Mouse (Mus musculus): ENCODE measurements around the gene Cers6. TPM values are rescaled to one million over a fixed set of nuclear protein-coding genes. Genes with fewer than 3 reads are reported as not detected.

Cers6 gene
- polyA plus RNA-seq, 1 experiment: 0.04 TPM

DNA sequence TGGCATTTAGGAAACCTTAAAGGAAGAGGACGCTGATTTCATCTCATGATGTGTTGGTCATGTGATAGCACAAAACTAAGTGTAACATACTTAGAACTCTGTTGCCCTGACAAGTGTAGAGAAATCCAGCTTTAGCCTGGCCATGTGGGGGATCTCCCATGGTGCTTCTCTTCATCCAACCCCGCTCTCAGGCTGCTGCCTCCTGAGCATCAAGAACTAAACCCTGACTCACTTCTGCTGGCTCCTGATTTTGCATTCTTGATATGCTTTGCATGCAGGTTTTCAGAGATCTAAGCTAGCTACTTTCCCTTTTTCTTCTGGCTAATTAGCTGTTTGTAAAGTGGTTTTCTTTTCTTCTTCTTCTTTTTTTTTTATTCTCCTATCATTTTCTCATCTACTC lies 163.6 kb downstream of the Cers6 start:
- no peaks in the 10 kb centered on the region for H3K36me3 ChIP-seq (ENCODE audit: control insufficient read depth)
- H3K4me3 ChIP-seq (replicated peaks): no peak overlapping the region
- no peaks in the 10 kb centered on the region for H3K4me1 ChIP-seq (ENCODE audit: control insufficient read depth)
- no peaks in the 10 kb centered on the region for H3K27me3 ChIP-seq (ENCODE audit: control insufficient read depth)
- no peaks in the 10 kb centered on the region for H3K9me3 ChIP-seq (ENCODE audit: control insufficient read depth, low read length)
- TF ChIP-seq GATA1 (IDR thresholded peaks at IDR 0.05; ENCODE audit: low read length) (no peak), TAL1 (IDR thresholded peaks at IDR 0.05; ENCODE audit: low read length) (no peak)

DNA sequence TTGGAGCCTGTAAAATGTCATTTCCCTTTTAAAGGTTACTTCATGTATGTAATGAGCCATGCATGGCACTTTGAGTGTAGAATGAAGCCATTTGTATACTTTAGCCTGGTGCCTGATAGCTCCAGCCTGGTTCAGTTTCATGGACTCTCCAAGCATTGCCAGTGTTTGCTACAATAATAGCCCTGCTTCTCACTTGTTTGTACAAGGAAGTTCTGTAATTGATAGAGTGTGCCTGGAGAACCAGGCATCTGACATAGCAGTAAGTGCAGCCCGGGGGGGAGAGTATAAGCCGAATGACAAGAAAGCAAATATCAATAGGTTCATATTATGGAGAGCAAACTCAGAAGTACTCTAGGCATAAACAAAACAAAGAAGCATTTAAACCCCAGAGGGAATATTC lies 171.3 kb downstream of the Cers6 start:
- no peaks in the 10 kb centered on the region for H3K27me3 ChIP-seq (ENCODE audit: control insufficient read depth)
- TF ChIP-seq GATA1 (IDR thresholded peaks at IDR 0.05; ENCODE audit: low read length): no peak
- TF ChIP-seq TAL1 (IDR thresholded peaks at IDR 0.05; ENCODE audit: low read length): no peak
- H3K36me3 ChIP-seq (ENCODE audit: control insufficient read depth): no peaks in the 10 kb centered on the region
- H3K4me3 ChIP-seq (replicated peaks): no peak overlapping the region
- no peaks in the 10 kb centered on the region for H3K9me3 ChIP-seq (ENCODE audit: control insufficient read depth, low read length)
- H3K4me1 ChIP-seq (ENCODE audit: control insufficient read depth): no peaks in the 10 kb centered on the region

DNA sequence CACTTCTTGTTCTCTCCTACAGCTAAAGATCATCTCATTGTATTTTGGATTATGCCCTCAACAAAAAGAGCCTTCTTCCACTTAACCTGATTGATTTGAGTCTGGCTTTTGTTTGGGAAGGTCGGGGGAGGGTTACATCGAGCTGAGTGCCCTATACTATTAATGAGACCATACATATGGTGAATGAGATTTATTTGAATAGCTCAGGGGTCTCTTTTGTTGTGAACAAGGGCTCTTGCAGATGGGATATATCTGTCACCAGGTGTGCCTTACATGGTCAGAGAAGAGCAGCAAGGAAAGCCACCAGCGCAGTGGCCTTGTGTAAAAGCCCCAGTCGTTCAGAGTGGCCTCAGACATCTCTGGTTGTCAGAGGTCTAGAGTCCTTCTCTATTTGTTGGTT lies 174.2 kb downstream of the Cers6 start:
- no peak overlapping the region for H3K4me3 ChIP-seq (replicated peaks)
- no peaks in the 10 kb centered on the region for H3K9me3 ChIP-seq (ENCODE audit: control insufficient read depth, low read length)
- H3K27me3 ChIP-seq (ENCODE audit: control insufficient read depth): no peaks in the 10 kb centered on the region
- TF ChIP-seq TAL1 (IDR thresholded peaks at IDR 0.05; ENCODE audit: low read length) (no peak), GATA1 (IDR thresholded peaks at IDR 0.05; ENCODE audit: low read length) (no peak)
- H3K4me1 ChIP-seq (ENCODE audit: control insufficient read depth): no peaks in the 10 kb centered on the region; the same call in 1 of the 2 replicates
- H3K36me3 ChIP-seq (ENCODE audit: control insufficient read depth): no peaks in the 10 kb centered on the region

DNA sequence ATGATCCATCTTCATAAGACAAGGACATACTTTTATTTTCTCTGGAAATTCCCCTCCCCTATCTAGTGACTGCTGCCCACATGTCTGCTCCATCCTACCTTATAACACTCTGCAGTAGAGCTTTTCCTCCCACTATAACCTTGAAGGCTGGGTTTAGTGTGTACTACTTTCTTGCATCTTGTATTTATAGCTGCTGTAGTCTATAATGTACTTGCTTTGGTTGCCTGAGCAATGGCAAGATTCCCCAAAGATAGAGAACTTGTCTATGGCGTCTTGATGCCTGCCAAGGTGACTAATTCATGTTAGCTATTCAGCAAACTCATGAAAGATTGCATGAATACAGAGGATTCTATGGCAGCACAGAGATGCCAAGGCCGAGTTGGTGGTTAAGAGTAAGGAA lies 176.1 kb downstream of the Cers6 start:
- H3K4me3 ChIP-seq (replicated peaks): no peak overlapping the region
- no peaks in the 10 kb centered on the region for H3K27me3 ChIP-seq (ENCODE audit: control insufficient read depth)
- H3K4me1 ChIP-seq (ENCODE audit: control insufficient read depth): no peaks in the 10 kb centered on the region; the same call in 1 of the 2 replicates
- H3K9me3 ChIP-seq (ENCODE audit: control insufficient read depth, low read length): no peaks in the 10 kb centered on the region
- TF ChIP-seq TAL1 (IDR thresholded peaks at IDR 0.05; ENCODE audit: low read length) (no peak), GATA1 (IDR thresholded peaks at IDR 0.05; ENCODE audit: low read length) (no peak)
- no peaks in the 10 kb centered on the region for H3K36me3 ChIP-seq (ENCODE audit: control insufficient read depth)

DNA sequence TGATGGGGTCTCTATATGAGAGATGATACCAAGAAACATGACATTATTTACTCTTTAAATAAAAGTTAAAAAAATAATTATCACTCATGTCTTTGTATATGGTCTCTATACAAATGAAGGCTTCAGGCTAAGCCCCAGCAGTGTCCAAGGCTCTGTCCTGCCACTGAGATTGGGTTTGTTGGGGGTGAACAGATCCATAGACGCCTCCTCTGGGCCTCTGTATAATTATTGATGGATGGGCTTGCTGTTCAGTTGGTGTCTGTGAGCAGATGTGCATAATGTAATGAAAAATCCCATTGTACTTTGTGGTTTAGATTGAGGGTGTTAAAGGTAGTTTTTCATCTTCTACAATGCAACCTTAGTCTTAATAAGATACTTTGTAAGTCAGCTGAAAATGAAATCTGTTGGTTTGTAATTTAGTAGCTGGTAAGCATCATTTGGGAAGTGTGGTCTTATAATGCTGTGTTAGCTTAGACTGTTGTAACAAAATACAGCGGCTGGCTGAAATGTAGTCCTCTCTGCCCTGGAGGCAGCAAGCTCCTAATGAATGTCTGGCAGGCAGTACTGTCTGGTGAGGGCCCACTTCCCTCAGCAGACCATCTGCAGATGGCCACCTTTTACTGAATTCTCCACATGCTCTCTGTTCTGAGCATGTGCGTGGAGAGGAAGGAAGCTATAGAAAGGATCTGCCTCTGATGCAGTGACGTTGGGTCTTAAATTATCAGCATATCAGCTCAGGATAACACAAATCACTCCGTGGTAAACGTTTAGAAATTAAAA lies 181.3 kb downstream of the Cers6 start:
- Histone ChIP-seq H3K4me3 (replicated peaks) (no peak overlapping the region), H3K36me3 (ENCODE audit: control insufficient read depth) (no peaks in the 10 kb centered on the region), H3K9me3 (ENCODE audit: control insufficient read depth, low read length) (no peaks in the 10 kb centered on the region), H3K4me1 (ENCODE audit: control insufficient read depth) (no peaks in the 10 kb centered on the region; the same call in 1 of the 2 replicates), H3K27me3 (ENCODE audit: control insufficient read depth) (no peaks in the 10 kb centered on the region)
- TF ChIP-seq GATA1 (IDR thresholded peaks at IDR 0.05; ENCODE audit: low read length): no peak
- TF ChIP-seq TAL1 (IDR thresholded peaks at IDR 0.05; ENCODE audit: low read length): no peak

DNA sequence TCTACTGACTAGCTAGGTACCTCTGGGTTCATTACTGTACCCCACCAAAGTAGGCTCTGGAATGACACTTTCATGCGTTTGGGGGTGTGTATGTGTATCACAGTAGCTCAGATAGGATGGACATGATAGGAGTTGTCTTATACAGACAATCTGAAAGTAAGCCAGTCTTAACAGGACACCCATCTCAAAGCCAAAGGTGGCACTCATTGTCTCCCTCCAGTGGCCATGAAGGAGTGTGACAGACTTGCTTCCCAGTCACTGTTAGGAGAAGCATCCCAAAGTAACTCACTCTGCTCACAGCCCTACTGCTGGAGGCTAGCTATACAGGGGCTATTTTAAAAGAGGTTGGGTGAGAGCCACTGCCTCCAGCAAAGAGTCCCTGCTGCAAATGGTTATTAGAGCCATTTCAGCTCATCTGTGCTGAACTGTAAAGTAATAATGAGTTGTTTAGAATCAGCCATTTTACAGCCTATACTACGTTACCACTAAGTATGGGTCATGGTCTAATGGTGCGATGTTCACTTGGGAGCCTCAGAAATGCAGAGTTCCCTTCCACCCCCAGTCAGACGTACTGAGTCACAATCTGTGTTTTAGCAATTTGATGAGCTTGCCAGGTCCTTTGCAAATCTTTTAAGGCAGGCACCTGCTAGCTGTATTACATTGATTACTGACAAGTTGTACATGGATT lies 182.3 kb downstream of the Cers6 start:
- TF ChIP-seq TAL1 (IDR thresholded peaks at IDR 0.05; ENCODE audit: low read length): no peak
- no peak for TF ChIP-seq GATA1 (IDR thresholded peaks at IDR 0.05; ENCODE audit: low read length)
- H3K27me3 ChIP-seq (ENCODE audit: control insufficient read depth): no peaks in the 10 kb centered on the region
- no peaks in the 10 kb centered on the region; the same call in 1 of the 2 replicates for H3K4me1 ChIP-seq (ENCODE audit: control insufficient read depth)
- no peak overlapping the region for H3K4me3 ChIP-seq (replicated peaks)
- H3K9me3 ChIP-seq (ENCODE audit: control insufficient read depth, low read length): no peaks in the 10 kb centered on the region
- no peaks in the 10 kb centered on the region for H3K36me3 ChIP-seq (ENCODE audit: control insufficient read depth)

DNA sequence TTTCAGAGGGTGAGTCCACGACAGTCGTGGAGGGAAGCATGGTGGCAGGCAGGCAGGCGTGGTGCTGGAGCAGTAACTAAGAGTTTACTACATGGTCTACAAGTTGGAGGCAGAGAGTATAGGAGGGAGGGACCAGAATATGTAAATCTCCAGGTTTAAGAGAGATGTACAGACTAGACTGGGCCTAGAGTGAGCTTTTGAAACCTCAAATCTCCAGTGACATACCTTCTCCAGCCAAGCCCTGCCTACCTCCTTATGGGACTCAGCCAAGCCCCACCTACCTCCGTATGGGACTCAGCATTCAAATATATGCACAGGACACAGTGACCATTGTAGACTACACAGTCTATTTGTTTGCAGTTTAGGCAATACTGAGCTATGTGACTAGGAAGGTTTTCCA lies 184.7 kb downstream of the Cers6 start:
- TF ChIP-seq TAL1 (IDR thresholded peaks at IDR 0.05; ENCODE audit: low read length) (no peak), GATA1 (IDR thresholded peaks at IDR 0.05; ENCODE audit: low read length) (no peak)
- no peaks in the 10 kb centered on the region for H3K27me3 ChIP-seq (ENCODE audit: control insufficient read depth)
- no peak overlapping the region for H3K4me3 ChIP-seq (replicated peaks)
- no peaks in the 10 kb centered on the region for H3K4me1 ChIP-seq (ENCODE audit: control insufficient read depth)
- no peaks in the 10 kb centered on the region for H3K36me3 ChIP-seq (ENCODE audit: control insufficient read depth)
- H3K9me3 ChIP-seq (ENCODE audit: control insufficient read depth, low read length): no peaks in the 10 kb centered on the region

DNA sequence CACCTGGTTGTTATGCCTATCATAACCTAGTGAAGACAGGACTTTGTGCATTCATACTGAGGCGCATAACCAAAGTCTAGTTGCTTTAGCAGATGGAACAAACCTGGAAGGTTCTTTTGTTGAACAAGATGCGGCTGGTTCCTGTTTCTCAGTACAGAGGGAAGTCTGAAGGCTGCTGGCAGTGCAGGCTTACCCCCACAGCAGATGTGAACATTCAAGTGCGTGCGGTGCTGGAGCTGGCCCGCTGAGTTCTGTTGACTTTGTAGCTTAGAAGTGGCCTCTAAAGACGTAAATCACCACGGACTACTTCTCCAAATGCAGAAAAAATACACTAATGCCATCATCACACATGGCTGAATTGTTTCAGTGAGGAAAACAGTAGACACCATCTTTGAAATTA lies 186.1 kb downstream of the Cers6 start:
- Histone ChIP-seq H3K36me3 (ENCODE audit: control insufficient read depth) (no peaks in the 10 kb centered on the region), H3K4me1 (ENCODE audit: control insufficient read depth) (no peaks in the 10 kb centered on the region), H3K27me3 (ENCODE audit: control insufficient read depth) (no peaks in the 10 kb centered on the region), H3K4me3 (replicated peaks) (no peak overlapping the region), H3K9me3 (ENCODE audit: control insufficient read depth, low read length) (no peaks in the 10 kb centered on the region)
- no peak for TF ChIP-seq GATA1 (IDR thresholded peaks at IDR 0.05; ENCODE audit: low read length)
- TF ChIP-seq TAL1 (IDR thresholded peaks at IDR 0.05; ENCODE audit: low read length): no peak

DNA sequence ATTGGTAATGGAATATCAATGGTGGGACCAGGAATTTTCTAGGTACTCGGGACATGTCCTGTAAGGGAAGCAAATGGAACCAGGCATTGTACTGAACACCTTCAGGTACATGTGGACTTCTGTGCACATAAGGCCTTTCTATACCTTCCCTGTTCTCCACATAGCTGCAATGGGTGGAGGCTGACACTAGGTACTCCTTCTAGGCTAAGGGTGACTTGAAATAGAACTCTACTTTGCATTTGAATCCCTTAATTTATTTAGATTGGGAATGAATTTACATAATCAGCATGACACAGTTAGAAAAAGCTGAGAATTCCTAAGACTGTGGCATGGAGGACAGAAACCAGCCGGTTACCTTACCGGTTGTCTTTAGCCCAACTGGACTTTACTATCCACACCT lies 186.6 kb downstream of the Cers6 start:
- no peaks in the 10 kb centered on the region for H3K36me3 ChIP-seq (ENCODE audit: control insufficient read depth)
- no peaks in the 10 kb centered on the region for H3K4me1 ChIP-seq (ENCODE audit: control insufficient read depth)
- H3K4me3 ChIP-seq (replicated peaks): no peak overlapping the region
- TF ChIP-seq TAL1 (IDR thresholded peaks at IDR 0.05; ENCODE audit: low read length) (no peak), GATA1 (IDR thresholded peaks at IDR 0.05; ENCODE audit: low read length) (no peak)
- no peaks in the 10 kb centered on the region for H3K9me3 ChIP-seq (ENCODE audit: control insufficient read depth, low read length)
- H3K27me3 ChIP-seq (ENCODE audit: control insufficient read depth): no peaks in the 10 kb centered on the region
